Mouse (Mus musculus) CD4-positive, CD25-positive, alpha-beta regulatory T cell, adult 2 months (primary cell): ENCODE data around the gene Plekhg1.

Experiments
- DNase-seq: peaks from one replicate; pipeline ENCODE4 v3.0.0-alpha.2; 2012; ENCODE audit warnings: low read depth, low spot score

The Plekhg1 gene

GRCm38 (mm10) chr10:3829472-3829871 lies 89.3 kb downstream of the Plekhg1 start:
- no peak for DNase-seq

- no peak for DNase-seq
These were observed 90.5 kb downstream of the Plekhg1 start for GRCm38 (mm10) chr10:3830618-3831017.

GRCm38 (mm10) chr10:3831597-3832351 lies 91.6 kb downstream of the Plekhg1 start:
- DNase-seq: no peak

GRCm38 (mm10) chr10:3834060-3834459 lies 93.9 kb downstream of the Plekhg1 start:
- no peak for DNase-seq

GRCm38 (mm10) chr10:3834678-3835077 lies 94.5 kb downstream of the Plekhg1 start:
- no peak for DNase-seq

GRCm38 (mm10) chr10:3835616-3836015 lies 95.5 kb downstream of the Plekhg1 start:
- no peak for DNase-seq

- no peak for DNase-seq
These were observed 99.7 kb downstream of the Plekhg1 start for GRCm38 (mm10) chr10:3839748-3840432.

GRCm38 (mm10) chr10:3844430-3844829 lies 104.3 kb downstream of the Plekhg1 start:
- DNase-seq: no peak

- DNase-seq: no peak
These were observed 106.9 kb downstream of the Plekhg1 start for GRCm38 (mm10) chr10:3847021-3847420.

- DNase-seq: no peak
These were observed 111.3 kb downstream of the Plekhg1 start for GRCm38 (mm10) chr10:3851461-3851860.

GRCm38 (mm10) chr10:3852733-3853132 lies 112.6 kb downstream of the Plekhg1 start:
- no peak for DNase-seq

- no peak for DNase-seq
These were observed 117.7 kb downstream of the Plekhg1 start for GRCm38 (mm10) chr10:3857912-3858311.

- DNase-seq: no peak
These were observed 118.3 kb downstream of the Plekhg1 start for GRCm38 (mm10) chr10:3858437-3858836.

- no peak for DNase-seq
These were observed 119.0 kb downstream of the Plekhg1 start for GRCm38 (mm10) chr10:3858961-3859714.

GRCm38 (mm10) chr10:3863411-3864195 lies 123.4 kb downstream of the Plekhg1 start:
- no peak for DNase-seq

GRCm38 (mm10) chr10:3864196-3864540 lies 124.0 kb downstream of the Plekhg1 start:
- no peak for DNase-seq

- DNase-seq: no peak
These were observed 127.1 kb downstream of the Plekhg1 start for GRCm38 (mm10) chr10:3867298-3867697.

GRCm38 (mm10) chr10:3870828-3871227 lies 130.7 kb downstream of the Plekhg1 start:
- DNase-seq: no peak

- DNase-seq: no peak
These were observed 133.3 kb downstream of the Plekhg1 start for GRCm38 (mm10) chr10:3873467-3873866.

GRCm38 (mm10) chr10:3877852-3878535 lies 137.8 kb downstream of the Plekhg1 start:
- DNase-seq: no peak

GRCm38 (mm10) chr10:3881179-3881578 lies 141.0 kb downstream of the Plekhg1 start:
- DNase-seq: no peak
